Mouse (Mus musculus): Measurements from ENCODE around the gene Ppp4r1. TPM values are rescaled to one million over a fixed set of nuclear protein-coding genes. Genes with fewer than 3 reads are reported as not detected.

Gene Ppp4r1
- total RNA-seq, 2 experiments from 2014 or later, result 41.5 to 45.5 TPM

Other genes starting within 250 kb of the Ppp4r1 start
- under 1 TPM in 1 of 2 experiments, not detected in 1; 0.28 TPM for gene Tmem232, start 241.8 kb upstream of the Ppp4r1 start, total RNA-seq (2021)
- gene Vapa, start 169.0 kb upstream of the Ppp4r1 start, total RNA-seq (2021), result 10 to 100 TPM; 91.8 to 92.7 TPM
- not detected for gene Txndc2, start 140.4 kb upstream of the Ppp4r1 start, total RNA-seq (2021)
- 10 to 100 TPM; 13.8 to 16.8 TPM for gene Rab31, start 9.8 kb upstream of the Ppp4r1 start, total RNA-seq (2021)
- gene Ralbp1, start 103.2 kb downstream of the Ppp4r1 start, total RNA-seq (2021), result 10 to 100 TPM; 35.3 to 36.3 TPM
- gene Twsg1, start 168.7 kb downstream of the Ppp4r1 start, total RNA-seq (2021), result 10 to 100 TPM; 74.0 to 76.9 TPM

Data from heart, adult 18-20 months (tissue).